Mouse (Mus musculus): ENCODE results near the gene Zfp503. TPM values are rescaled to one million over a fixed set of nuclear protein-coding genes. Genes with fewer than 3 reads are reported as not detected.
A peak's percentile ranks its signal among the peaks of the same experiment; 100 is the strongest.

The Zfp503 gene
- polyA plus RNA-seq, 1 experiment = 1.0 TPM

DNA sequence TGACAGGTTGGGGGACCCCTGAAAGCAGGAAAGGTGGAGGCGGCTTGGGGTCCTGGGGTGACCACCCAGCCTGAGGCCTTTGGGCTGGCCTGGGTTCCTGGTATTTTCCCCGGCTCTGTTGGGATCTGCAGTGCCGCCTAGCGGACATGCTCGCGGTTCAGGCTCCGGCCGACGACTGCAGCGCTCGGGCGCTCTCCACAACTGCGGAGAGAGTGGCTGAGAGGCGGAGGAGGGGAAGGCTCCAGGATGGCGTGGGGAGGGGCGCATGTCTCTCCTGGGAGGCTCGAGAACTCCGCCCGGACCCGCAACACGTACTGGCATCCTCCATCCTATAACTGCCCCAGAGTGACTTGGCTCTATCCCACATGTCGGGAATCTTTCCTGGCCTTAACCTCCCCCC is 7.9 kb downstream of the Zfp503 start:
- no peak overlapping the region for H3K27ac ChIP-seq (ENCODE audit: insufficient read depth, low read depth, low read length)
- peak overlapping the region; percentile 50; the same call in 1 of the 2 replicates for H3K4me3 ChIP-seq (ENCODE audit: insufficient read depth, low read length)
- H3K4me1 ChIP-seq (ENCODE audit: control insufficient read depth, insufficient read depth, low read length) = peaks cover 5% of the 10 kb centered on the region; the same call in 1 of the 2 replicates
- TF ChIP-seq CTCF (IDR thresholded peaks at IDR 0.05; ENCODE audit: low read depth, low read length) (peak; percentile 75), POLR2A (IDR thresholded peaks at IDR 0.05; ENCODE audit: borderline replicate concordance, low read depth, low read length) (no peak)

DNA sequence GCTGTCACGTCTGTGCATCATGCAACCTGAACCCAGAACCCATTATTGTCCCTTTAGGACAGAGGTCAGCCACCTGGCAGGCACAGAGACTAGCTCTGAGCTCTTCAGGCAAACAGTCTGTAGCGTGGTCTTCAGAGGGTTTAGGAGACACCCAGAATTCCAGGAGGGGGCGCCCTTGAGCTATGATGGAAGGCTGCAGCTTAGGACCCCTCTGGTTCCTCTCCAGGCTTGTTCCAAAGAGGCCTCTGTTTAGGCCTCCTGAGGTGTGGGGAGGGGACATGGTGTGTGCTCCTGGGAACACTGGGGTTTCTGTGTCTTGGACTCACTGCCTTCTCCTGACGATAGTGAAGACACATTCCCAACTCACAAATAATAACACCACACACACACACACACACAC is 20.4 kb downstream of the Zfp503 start:
- H3K4me1 ChIP-seq (ENCODE audit: control insufficient read depth, insufficient read depth, low read length) = peaks cover 20% of the 10 kb centered on the region
- TF ChIP-seq CTCF (IDR thresholded peaks at IDR 0.05; ENCODE audit: low read depth, low read length) (peak; percentile 51; the same call in 1 of the 2 replicates), POLR2A (IDR thresholded peaks at IDR 0.05; ENCODE audit: borderline replicate concordance, low read depth, low read length) (no peak)
- no peak overlapping the region for H3K27ac ChIP-seq (ENCODE audit: insufficient read depth, low read depth, low read length)
- no peak overlapping the region for H3K4me3 ChIP-seq (ENCODE audit: insufficient read depth, low read length)

DNA sequence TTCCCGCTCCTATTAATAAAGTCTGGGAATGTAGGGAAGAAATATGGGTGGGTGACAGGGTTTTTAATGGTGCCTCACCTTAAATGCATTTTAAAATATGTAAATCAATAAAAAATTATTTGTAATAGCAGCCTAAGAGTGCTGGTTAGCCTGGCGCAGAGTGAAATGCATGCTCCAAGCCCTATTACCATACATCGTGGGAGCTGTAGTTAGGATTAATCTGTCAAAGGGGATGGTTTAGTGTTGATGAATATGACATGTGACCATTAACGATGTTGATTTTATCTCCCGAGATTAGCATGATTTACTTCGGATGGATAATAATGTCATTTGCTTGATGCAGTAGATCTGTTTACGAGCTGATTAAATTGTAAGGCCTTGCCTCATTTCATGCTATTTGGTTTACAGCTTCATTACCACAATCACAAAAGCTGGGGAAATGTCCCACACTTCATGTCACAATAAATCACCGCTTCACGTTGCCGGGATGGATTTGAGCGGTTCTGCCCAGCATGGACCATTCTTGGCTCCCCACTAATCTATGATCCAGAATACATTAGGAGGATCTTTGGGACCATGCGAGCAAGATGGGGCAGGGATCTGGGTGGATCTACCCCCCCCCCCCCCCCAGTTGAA is 21.9 kb downstream of the Zfp503 start:
- H3K27ac ChIP-seq (ENCODE audit: insufficient read depth, low read depth, low read length) = no peak overlapping the region
- TF ChIP-seq CTCF (IDR thresholded peaks at IDR 0.05; ENCODE audit: low read depth, low read length) (no peak), POLR2A (IDR thresholded peaks at IDR 0.05; ENCODE audit: borderline replicate concordance, low read depth, low read length) (no peak)
- peaks cover 12% of the 10 kb centered on the region; the same call in 1 of the 2 replicates for H3K4me1 ChIP-seq (ENCODE audit: control insufficient read depth, insufficient read depth, low read length)
- no peak overlapping the region for H3K4me3 ChIP-seq (ENCODE audit: insufficient read depth, low read length)

DNA sequence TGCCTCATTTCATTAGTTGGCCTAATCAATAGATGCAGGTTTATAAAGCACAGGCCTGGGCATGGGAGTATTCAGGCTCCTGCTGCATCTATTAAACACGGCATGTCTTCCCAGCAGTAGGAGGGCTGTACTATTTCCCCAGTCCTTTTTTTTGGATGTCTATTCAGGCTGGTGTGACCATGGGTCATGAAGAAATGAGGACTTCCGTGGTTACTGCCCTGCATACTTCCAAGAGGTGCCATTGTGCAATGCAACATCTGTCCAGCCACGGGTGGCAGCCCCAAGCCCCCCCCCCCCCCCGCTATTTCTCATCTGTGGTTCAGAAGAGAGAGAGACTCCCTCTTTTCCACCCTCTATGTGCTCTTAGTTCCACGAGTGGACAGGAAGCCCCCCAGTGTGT is 23.1 kb downstream of the Zfp503 start:
- no peak for TF ChIP-seq CTCF (IDR thresholded peaks at IDR 0.05; ENCODE audit: low read depth, low read length)
- TF ChIP-seq POLR2A (IDR thresholded peaks at IDR 0.05; ENCODE audit: borderline replicate concordance, low read depth, low read length) = no peak
- Histone ChIP-seq H3K4me3 (ENCODE audit: insufficient read depth, low read length) (no peak overlapping the region), H3K27ac (ENCODE audit: insufficient read depth, low read depth, low read length) (no peak overlapping the region), H3K4me1 (ENCODE audit: control insufficient read depth, insufficient read depth, low read length) (peaks cover 12% of the 10 kb centered on the region; the same call in 1 of the 2 replicates)

DNA sequence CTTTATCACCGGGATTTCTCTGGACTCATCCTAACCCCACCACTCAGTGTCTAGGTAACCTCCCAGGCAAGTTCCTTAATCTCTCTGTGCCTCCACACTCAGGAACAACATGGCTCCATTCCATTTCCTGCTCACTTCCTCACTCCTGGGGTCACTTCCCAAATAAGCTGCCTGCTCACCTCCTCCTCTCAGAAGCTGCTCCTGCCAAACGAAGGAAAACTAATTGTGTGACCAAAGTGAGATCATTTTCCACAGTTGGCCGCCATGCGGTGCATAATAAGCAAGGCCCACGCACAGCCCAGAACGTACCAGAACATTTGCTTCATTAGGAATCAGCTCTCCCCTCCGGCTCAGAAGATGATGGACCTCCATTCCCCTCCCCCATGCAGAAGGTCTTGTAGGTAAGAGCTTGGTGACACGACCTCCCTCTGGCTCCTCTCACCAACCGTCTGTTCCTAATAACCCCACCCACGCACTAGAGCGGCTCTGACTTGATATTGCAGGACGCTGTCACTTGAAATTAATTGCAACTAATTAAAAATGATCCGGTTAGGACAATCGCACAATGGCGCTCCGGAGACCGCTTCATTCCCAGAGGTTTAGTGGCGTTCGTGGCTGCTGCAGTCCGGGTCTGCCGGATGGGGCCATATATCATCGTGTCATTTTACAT is 26.9 kb downstream of the Zfp503 start:
- no peak overlapping the region for H3K4me3 ChIP-seq (ENCODE audit: insufficient read depth, low read length)
- peaks cover 12% of the 10 kb centered on the region; the same call in 1 of the 2 replicates for H3K4me1 ChIP-seq (ENCODE audit: control insufficient read depth, insufficient read depth, low read length)
- H3K27ac ChIP-seq (ENCODE audit: insufficient read depth, low read depth, low read length) = no peak overlapping the region
- TF ChIP-seq POLR2A (IDR thresholded peaks at IDR 0.05; ENCODE audit: borderline replicate concordance, low read depth, low read length) = no peak

DNA sequence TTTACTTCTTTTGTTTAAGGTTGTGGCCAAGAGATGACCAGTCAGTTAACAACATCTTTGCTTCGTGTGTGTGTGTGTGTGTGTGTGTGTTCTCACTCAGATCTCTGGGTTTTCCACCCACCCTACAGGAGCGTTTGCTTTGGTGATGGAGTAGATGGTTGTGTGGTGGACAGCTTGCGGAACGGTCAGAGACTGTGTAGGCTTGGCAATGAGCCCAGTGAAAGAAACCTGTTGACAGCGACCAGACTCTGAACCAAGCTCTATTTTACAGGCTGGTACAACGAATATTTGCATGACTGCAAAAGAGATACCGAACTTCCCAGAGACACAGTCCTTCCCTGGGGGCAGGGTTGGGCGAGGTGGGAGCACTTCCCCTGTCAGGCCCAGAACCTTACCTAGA is 30.2 kb downstream of the Zfp503 start:
- no peaks in the 10 kb centered on the region for H3K4me1 ChIP-seq (ENCODE audit: control insufficient read depth, insufficient read depth, low read length)
- no peak overlapping the region for H3K27ac ChIP-seq (ENCODE audit: insufficient read depth, low read depth, low read length)
- no peak overlapping the region for H3K4me3 ChIP-seq (ENCODE audit: insufficient read depth, low read length)
- TF ChIP-seq CTCF (IDR thresholded peaks at IDR 0.05; ENCODE audit: low read depth, low read length) = no peak
- TF ChIP-seq POLR2A (IDR thresholded peaks at IDR 0.05; ENCODE audit: borderline replicate concordance, low read depth, low read length) = no peak

DNA sequence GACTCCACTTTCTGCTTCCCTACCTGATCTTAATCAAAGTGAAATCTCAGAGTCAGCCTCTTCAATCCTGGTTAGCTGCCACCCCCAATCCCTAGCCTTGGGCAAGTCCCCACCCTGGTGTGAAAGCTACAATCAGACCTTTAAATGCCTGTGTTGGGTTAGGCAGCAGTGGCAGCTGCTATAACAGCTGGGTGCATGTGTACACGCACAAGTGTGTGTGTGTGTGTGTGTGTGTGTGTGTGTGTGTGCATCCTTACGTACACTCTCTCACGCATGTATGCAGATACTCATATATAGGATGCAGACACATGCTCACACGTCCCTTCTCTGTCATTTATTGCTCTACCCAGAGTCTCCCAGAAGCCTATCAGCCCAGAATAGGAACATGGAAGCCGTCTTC is 30.8 kb downstream of the Zfp503 start:
- no peak overlapping the region for H3K4me3 ChIP-seq (ENCODE audit: insufficient read depth, low read length)
- H3K4me1 ChIP-seq (ENCODE audit: control insufficient read depth, insufficient read depth, low read length) = no peaks in the 10 kb centered on the region
- no peak overlapping the region for H3K27ac ChIP-seq (ENCODE audit: insufficient read depth, low read depth, low read length)
- TF ChIP-seq CTCF (IDR thresholded peaks at IDR 0.05; ENCODE audit: low read depth, low read length) = no peak
- TF ChIP-seq POLR2A (IDR thresholded peaks at IDR 0.05; ENCODE audit: borderline replicate concordance, low read depth, low read length) = no peak

DNA sequence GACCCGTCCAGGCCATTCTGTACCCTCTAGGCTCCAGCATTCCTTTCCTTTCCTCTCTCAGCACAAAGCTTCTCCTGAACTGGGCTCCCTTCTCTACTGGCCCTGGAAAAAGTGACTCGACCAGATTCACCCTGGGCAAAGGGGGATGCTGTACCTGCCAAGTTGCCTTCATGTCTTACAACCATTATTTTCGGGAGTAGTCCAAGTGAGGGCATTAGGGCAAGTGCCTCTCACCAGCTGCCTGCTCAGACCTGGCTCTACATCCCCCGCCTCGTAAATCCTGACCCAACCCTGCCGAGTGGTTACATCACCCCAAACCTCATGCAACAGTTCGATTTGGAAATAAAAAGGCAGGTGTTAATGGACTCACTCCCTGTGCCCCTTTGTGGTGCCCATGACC is 36.9 kb downstream of the Zfp503 start:
- Histone ChIP-seq H3K4me3 (ENCODE audit: insufficient read depth, low read length) (no peak overlapping the region), H3K4me1 (ENCODE audit: control insufficient read depth, insufficient read depth, low read length) (no peaks in the 10 kb centered on the region), H3K27ac (ENCODE audit: insufficient read depth, low read depth, low read length) (no peak overlapping the region)
- TF ChIP-seq CTCF (IDR thresholded peaks at IDR 0.05; ENCODE audit: low read depth, low read length) (no peak), POLR2A (IDR thresholded peaks at IDR 0.05; ENCODE audit: borderline replicate concordance, low read depth, low read length) (no peak)

DNA sequence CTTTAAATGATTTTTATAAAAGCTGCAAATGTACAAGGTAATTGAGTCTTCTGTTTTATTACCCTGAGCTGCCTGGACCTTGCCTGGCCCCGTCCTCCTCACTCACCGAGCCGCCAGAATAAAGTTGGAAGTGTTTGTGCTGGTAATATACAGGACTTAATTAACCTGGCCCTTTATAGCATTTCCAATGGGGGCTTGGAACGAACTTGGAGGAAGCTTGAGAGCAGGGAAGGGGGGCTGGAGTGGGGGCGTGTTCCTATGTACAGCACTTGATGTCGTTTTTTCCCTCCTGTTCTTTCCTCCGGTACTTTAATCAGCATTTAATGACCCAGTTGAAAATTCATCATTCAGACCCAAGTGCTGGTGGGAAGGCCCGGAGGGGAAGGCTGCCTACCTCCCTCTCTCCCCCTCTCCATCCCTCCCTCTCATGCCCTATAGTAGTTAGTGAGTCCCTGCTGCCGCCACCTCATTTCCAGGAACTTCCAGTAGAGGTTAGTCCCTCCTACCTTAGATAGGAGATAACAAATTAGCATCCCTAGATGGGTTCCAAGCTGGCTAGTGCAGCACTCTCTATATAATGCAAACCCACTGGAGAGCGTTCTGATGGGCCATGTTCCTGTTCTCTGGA is 37.4 kb downstream of the Zfp503 start:
- no peak overlapping the region for H3K27ac ChIP-seq (ENCODE audit: insufficient read depth, low read depth, low read length)
- no peak for TF ChIP-seq CTCF (IDR thresholded peaks at IDR 0.05; ENCODE audit: low read depth, low read length)
- no peak for TF ChIP-seq POLR2A (IDR thresholded peaks at IDR 0.05; ENCODE audit: borderline replicate concordance, low read depth, low read length)
- no peaks in the 10 kb centered on the region for H3K4me1 ChIP-seq (ENCODE audit: control insufficient read depth, insufficient read depth, low read length)
- no peak overlapping the region for H3K4me3 ChIP-seq (ENCODE audit: insufficient read depth, low read length)

DNA sequence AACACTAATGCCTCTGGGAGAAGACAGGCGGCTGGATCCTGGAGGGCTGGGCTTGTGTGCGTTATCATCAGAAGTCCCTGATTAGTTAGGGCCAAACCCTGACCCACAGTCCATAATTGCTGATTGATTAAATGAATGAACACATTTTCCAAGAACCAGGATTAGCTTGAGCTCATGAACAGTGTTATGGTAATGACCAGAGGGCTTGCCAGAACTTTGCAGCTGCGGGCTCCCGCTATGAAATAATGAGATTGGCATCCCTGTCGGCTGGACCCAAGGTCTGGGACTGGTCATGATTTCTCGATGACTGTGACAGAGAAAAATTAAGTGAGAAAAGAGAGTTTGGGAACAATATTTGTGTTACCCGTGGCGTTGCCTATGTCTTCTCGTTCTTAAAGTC is 44.5 kb downstream of the Zfp503 start:
- TF ChIP-seq POLR2A (IDR thresholded peaks at IDR 0.05; ENCODE audit: borderline replicate concordance, low read depth, low read length) = no peak
- no peak for TF ChIP-seq CTCF (IDR thresholded peaks at IDR 0.05; ENCODE audit: low read depth, low read length)
- Histone ChIP-seq H3K27ac (ENCODE audit: insufficient read depth, low read depth, low read length) (no peak overlapping the region), H3K4me1 (ENCODE audit: control insufficient read depth, insufficient read depth, low read length) (peaks cover 8% of the 10 kb centered on the region), H3K4me3 (ENCODE audit: insufficient read depth, low read length) (no peak overlapping the region)
